Mouse (Mus musculus) urinary bladder, adult 2 months (tissue): ENCODE measurements around the gene Adprm. TPM values are rescaled to one million over a fixed set of nuclear protein-coding genes. Genes with fewer than 3 reads are reported as not detected.
"Not testable (repeated sequence)": the region's sequence is repeated elsewhere in the genome, so short reads cannot be mapped to it uniquely, and the experiment has no call there.

Experiments
- DNase-seq: peaks from one replicate; pipeline ENCODE4 v3.0.0; 2022; ENCODE audit warnings: low spot score
- polyA plus RNA-seq: library from polyadenylated mRNA; depleted of rRNA; stranded (reverse); fragments of >200 nt; gene quantifications from 2 replicates; pipeline ENCODE4 v1.2.3, GENCODE M21; 2012; rRNA removed

The Adprm gene
- 32.9 and 37.5 TPM in 2 replicates for polyA plus RNA-seq

- DNase-seq = peak; percentile 76
These were observed at the start of gene Adprm, which contains the start of gene Sco1 for GRCm38 (mm10) chr11:67052321-67052952. TSS of gene Adprm (minus strand) at chr11:67052594. TSS of gene Sco1 (plus strand) at chr11:67052670.

- DNase-seq = no peak
These were observed 49.3 kb upstream of the Adprm start for GRCm38 (mm10) chr11:67101713-67102112.

DNA sequence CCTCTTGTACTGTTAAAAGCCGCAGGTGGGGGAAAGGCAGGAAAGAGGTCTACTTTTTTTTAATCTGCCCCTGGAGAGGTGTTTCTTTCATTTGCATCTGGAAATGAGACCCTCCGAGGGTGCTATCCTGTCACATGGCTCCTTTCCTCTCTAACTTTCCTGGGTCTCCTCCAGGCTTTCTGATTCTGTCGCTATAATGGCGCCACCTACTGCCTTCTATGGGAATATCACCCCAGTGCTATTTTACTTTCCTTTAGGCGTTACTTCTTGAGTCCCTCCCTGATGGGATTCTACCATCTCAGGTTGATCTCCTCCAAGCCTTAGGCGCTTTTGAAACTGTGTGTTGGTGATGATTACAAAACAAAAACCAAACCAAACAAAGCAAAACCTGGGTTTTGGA is 47.8 kb upstream of the Adprm start:
- DNase-seq = no peak

- no peak for DNase-seq
These were observed 46.8 kb upstream of the Adprm start for GRCm38 (mm10) chr11:67099241-67099640.

GRCm38 (mm10) chr11:67098427-67098826 is 46.0 kb upstream of the Adprm start:
- DNase-seq = no peak

DNA sequence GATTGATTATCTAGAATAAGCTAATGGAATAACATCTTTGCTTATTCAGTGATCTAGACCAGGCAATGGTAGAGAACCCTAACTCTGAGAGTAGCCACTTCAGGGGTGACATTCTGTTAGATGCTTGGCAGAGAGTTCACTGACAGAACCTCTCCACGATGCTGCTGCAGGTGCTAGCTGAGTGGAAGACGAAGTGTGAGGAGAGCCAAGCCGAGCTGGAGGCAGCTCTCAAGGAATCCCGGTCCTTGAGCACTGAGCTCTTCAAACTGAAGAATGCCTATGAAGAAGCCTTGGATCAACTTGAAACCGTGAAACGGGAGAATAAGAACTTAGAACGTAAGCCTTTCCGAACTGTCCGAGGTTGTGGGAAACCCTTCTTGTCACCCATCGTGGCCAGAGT is 45.3 kb upstream of the Adprm start:
- DNase-seq = no peak

DNA sequence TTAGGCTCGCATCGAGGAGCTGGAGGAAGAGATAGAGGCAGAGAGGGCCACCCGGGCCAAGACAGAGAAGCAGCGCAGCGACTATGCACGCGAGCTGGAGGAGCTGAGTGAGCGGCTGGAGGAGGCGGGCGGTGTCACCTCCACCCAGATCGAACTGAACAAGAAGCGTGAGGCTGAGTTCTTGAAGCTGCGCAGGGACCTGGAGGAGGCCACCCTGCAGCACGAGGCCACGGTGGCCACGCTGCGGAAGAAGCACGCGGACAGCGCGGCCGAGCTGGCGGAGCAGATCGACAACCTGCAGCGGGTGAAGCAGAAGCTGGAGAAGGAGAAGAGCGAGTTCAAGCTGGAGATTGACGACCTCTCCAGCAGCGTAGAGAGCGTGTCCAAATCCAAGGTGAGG is 42.1 kb upstream of the Adprm start:
- no peak for DNase-seq

DNA sequence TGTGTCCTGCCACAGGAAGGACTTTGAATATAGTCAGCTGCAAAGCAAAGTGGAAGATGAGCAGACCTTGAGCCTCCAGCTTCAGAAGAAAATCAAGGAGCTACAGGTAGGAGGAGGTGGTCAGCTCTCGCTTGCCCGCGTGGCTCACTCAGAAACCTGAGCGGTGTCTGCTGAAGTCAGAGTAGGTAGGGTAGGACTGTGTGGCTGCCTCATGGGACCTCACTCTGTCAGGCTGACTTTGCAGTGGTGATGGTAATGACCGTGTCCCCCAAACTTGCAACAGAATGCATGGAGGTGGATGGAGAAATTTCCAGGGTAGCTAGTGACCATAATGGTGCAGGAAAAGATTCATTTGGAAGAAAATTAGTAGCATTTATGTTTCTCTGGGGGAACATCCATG is 41.3 kb upstream of the Adprm start:
- DNase-seq = no peak

- DNase-seq = no peak
These were observed 40.8 kb upstream of the Adprm start for GRCm38 (mm10) chr11:67093201-67093600.

GRCm38 (mm10) chr11:67092354-67092753 is 40.0 kb upstream of the Adprm start:
- DNase-seq = not testable (repeated sequence)

DNA sequence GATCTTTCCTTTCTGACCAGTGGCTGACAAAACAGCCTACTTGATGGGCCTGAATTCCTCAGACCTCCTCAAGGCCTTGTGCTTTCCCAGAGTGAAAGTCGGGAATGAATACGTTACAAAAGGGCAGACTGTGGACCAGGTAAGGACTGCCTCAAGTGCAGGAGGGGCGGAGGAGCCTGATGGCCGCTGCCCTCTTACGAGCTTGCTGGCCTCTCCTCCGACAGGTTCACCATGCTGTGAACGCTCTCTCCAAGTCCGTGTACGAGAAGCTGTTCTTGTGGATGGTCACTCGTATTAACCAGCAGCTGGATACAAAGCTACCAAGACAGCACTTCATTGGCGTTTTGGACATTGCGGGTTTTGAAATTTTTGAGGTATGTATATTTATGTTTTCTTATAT is 34.8 kb upstream of the Adprm start:
- DNase-seq = no peak

- no peak for DNase-seq
These were observed 34.2 kb upstream of the Adprm start for GRCm38 (mm10) chr11:67086467-67087164.

DNA sequence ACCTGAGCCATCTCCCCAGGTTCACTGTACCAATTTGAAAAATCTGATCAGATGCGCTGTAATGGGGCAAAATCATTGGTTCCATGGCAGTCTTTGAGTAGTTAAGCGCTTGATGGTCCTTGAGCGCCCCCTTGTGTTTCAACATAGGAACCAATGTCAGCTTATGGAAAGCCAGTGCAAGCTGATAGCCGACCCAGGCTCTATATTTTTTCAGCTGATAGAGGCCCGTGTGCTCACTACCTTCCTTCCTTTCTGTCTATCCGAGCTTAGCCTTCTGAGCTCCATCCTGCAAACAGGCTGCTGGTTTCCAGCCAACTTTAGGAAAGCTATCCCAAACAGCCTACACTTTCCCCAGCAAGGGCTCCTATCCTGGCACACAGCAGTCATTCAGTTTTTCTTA is 33.1 kb upstream of the Adprm start:
- DNase-seq = no peak

- DNase-seq = no peak
These were observed 31.4 kb upstream of the Adprm start for GRCm38 (mm10) chr11:67083712-67084340.

GRCm38 (mm10) chr11:67083239-67083638 is 30.8 kb upstream of the Adprm start:
- no peak for DNase-seq

- no peak for DNase-seq
These were observed 30.4 kb upstream of the Adprm start for GRCm38 (mm10) chr11:67082793-67083192.

DNA sequence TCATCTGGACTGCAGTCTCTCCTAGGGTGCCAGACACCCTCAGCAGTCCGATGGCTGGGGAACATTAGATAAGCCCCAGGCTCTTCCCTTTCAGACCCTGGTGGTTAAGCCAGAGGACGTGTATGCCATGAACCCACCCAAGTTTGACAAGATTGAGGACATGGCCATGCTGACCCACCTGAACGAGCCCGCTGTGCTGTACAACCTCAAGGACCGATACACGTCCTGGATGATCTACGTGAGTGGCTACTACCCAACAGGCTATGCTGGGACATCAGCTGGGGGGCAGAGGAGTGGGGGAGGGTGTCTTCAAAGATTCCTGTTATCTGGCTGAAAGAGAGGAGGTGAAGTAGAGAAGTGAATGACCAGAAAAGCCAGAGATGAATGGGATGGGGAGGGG is 29.8 kb upstream of the Adprm start:
- DNase-seq = no peak

DNA sequence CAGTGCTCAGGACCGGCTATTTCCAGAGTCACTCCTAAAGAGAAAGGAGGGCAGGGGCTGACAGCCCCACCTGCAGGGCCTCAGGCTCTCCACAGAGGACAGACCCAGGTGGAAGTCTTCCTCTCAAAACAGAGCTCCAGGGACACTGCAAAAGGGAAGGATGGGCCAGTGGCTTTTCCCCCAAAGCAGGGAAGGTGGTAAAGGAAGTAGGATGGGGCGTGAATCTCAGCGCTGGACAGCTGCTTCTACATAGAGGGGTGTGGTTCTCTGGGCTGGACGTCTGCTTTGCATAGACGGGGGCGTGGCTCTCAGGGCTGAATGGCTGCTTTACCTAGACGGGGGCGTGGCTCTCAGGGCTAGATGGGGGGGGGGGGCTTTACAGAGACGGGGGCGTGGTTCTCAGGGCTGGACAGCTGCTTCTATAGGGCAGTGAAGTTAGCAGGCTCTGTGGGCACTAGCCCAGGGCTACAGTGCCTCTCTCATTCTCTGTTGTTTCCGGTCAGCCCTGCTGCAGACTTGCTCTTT is 28.8 kb upstream of the Adprm start:
- DNase-seq = no peak

DNA sequence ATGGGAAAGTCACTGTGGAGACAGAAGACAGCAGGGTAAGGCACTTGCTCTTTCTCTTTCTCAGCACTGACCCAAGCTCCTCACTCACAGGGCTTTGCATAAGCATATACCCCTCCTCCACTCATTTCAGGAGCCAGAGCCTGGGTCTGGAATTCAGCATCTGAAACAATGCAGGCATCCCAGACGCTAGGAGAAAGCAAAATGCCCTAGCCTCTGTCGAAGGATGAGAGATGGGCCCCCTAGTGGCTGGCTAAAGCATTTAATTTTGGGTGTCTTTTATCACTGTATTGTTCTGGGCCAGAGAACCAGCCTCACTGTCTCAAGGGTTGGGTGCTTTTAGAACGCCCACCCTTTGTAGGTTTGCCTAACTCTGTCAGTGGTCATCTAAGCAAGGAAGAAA is 27.8 kb upstream of the Adprm start:
- DNase-seq = no peak

GRCm38 (mm10) chr11:67079740-67080139 is 27.3 kb upstream of the Adprm start:
- no peak for DNase-seq

DNA sequence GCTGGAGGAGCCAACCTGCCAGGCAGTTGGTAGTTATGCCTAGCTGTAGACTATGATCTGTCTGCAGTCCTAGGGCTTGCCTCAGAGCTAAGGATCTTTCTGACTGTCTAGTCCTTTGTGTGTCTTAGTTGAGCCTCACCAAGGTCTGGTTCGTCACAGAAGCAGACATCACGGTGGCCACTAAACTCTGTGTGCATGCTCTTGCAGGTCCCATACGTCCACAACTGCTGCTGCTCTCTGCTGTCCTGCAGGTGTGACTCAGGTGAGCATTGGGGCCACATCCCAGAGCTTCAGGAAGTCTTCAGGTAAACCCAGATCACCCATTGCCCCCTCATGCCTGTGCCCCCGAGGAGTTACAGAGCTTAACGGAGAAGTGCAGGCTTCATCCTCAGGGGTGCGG is 26.5 kb upstream of the Adprm start:
- DNase-seq = no peak

- DNase-seq = no peak
These were observed 25.6 kb upstream of the Adprm start, which contains the start of gene Myh3 for GRCm38 (mm10) chr11:67078000-67078399. TSS of gene Myh3 (plus strand) at chr11:67078300.

DNA sequence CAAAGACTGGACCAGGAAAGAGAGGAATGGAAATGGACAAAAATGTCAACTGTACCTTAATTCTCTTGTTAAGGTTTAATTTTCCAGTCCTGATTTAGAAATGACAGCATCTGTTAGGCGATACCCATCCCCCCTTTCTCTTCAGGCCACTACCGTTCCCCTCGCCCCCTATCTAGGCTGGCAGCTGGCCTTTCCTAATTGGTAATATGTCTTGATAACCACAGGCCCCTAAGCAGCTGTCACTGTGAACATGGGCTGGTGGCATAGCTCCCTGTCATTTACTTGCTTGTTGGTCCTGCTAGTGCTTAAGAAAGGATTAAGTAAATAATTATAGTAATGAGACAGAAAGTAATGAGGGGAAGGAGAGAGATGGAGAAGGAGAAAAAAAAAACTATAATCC is 25.0 kb upstream of the Adprm start:
- no peak for DNase-seq
